Mouse (Mus musculus) intestine, embryonic 14.5 days (tissue): ENCODE results near the gene Exosc10. TPM values are rescaled to one million over a fixed set of nuclear protein-coding genes. Genes with fewer than 3 reads are reported as not detected.

Experiments
- ATAC-seq: fragments of 200-750 bp; cut with Nextera tagmentation; replicated peaks from 2 replicates; pipeline ENCODE4 v1.8.0; 2017; ENCODE audit warnings: low read depth, moderate number of reproducible peaks, moderate TSS enrichment, moderate library complexity; ENCODE audit not compliant: low FRiP score, low TSS enrichment
- DNase-seq: peaks from one replicate; pipeline ENCODE4 v3.0.0-alpha.2; 2018; ENCODE audit warnings: low spot score
- H3K27ac ChIP-seq: fragments of 300-500 bp; sonication (generic); 2 replicates; pipeline ENCODE4 v1.5.1; 2014; ENCODE audit warnings: low read depth, mild to moderate bottlenecking, control low read depth
- H3K27me3 ChIP-seq: fragments of 300-500 bp; sonication (generic); replicated peaks from 2 replicates; pipeline ENCODE4 v1.6.1; 2014; ENCODE audit warnings: low read length, control low read depth; ENCODE audit not compliant: control insufficient read depth, insufficient read depth
- H3K36me3 ChIP-seq: fragments of 300-500 bp; sonication (generic); 2 replicates; pipeline ENCODE4 v1.6.1; 2014; ENCODE audit warnings: low read length, control low read depth; ENCODE audit not compliant: control insufficient read depth, insufficient read depth
- H3K4me1 ChIP-seq: fragments of 300-500 bp; sonication (generic); replicated peaks from 2 replicates; pipeline ENCODE4 v1.6.1; 2014; ENCODE audit warnings: low read length, control low read depth, mixed read lengths; ENCODE audit not compliant: control insufficient read depth, insufficient read depth
- H3K4me2 ChIP-seq: fragments of 300-500 bp; sonication (generic); 2 replicates; pipeline ENCODE4 v1.6.1; 2014; ENCODE audit warnings: low read length
- H3K4me3 ChIP-seq: fragments of 300-500 bp; sonication (generic); 2 replicates; pipeline ENCODE4 v1.5.1; 2014; ENCODE audit warnings: low read depth, low read length, control low read depth, mixed read lengths
- H3K9ac ChIP-seq: fragments of 300-500 bp; sonication (generic); 2 replicates; pipeline ENCODE4 v1.6.1; 2014; ENCODE audit warnings: mild to moderate bottlenecking, low read length
- H3K9me3 ChIP-seq: fragments of 300-500 bp; sonication (generic); 2 replicates; pipeline ENCODE4 v1.6.1; 2016; ENCODE audit warnings: low read length, control low read depth; ENCODE audit not compliant: control insufficient read depth
- WGBS: fragments of 180-500 bp; shearing (Covaris S2); extraction: QIAGEN DNeasy Blood & Tissue Kit; methylation state at CpG from one replicate; pipeline ENCODE4 v1.1.7; 2014; 5-methylcytosine and 5-hydroxymethylcytosine counted together
- polyA plus RNA-seq: library from polyadenylated mRNA; unstranded; fragments of >200 nt; fragmentation: Nextera tagmentation; extraction: Ambion mirVana; gene quantifications from 2 replicates; pipeline ENCODE4 v1.2.1, GENCODE M21; 2014

Gene Exosc10
- polyA plus RNA-seq, 1 experiment from 2014 or later: 89.2 TPM

DNA sequence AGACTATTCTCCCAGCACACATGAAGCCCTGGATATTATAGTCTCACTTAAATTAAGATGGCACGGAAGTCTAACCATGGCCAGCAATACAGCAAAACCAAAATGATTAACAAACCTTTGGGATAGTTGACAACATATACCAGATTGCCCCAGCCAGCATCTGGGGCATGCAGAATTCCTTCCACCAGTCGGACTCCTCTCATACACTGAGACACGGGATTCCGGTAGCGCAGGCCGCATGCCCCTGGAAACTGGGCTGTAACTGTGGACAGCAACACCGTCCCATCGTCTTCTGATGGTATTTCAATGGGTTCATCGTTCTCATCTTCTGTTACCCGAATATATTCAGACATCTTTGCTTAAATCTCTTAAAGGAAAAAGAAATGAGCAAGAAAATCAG lies 66.8 kb downstream of the Exosc10 start:
- Histone ChIP-seq H3K27ac (no peak overlapping the region), H3K4me3 (peak overlapping the region; percentile 67), H3K36me3 (peaks cover 53% of the 10 kb centered on the region), H3K9me3 (no peaks in the 10 kb centered on the region), H3K27me3 (no peaks in the 10 kb centered on the region), H3K9ac (peak overlapping the region; percentile 16; the same call in 1 of the 2 replicates), H3K4me2 (peak overlapping the region; percentile 82), H3K4me1 (peaks cover 13% of the 10 kb centered on the region)
- ATAC-seq: no peak
- peak; percentile 51 for DNase-seq
- WGBS: 85% methylated on average over 10 of the region's 10 CpGs

- ATAC-seq (peak; percentile 54), DNase-seq (no peak)
- H3K9me3 ChIP-seq: no peaks in the 10 kb centered on the region
- H3K4me2 ChIP-seq: peak overlapping the region; percentile 82
- H3K4me1 ChIP-seq: peaks cover 13% of the 10 kb centered on the region
- peak overlapping the region; percentile 67 for H3K4me3 ChIP-seq
- WGBS: under 1% methylated on average over 57 of the region's 57 CpGs
- peak overlapping the region; percentile 92 for H3K9ac ChIP-seq
- H3K36me3 ChIP-seq: peaks cover 43% of the 10 kb centered on the region
- no peaks in the 10 kb centered on the region for H3K27me3 ChIP-seq
- peak overlapping the region; percentile 88 for H3K27ac ChIP-seq
These were observed 67.8 kb downstream of the Exosc10 start for GRCm38 (mm10) chr4:148625756-148626622.

GRCm38 (mm10) chr4:148626623-148627185 lies 68.5 kb downstream of the Exosc10 start, which contains the start of gene Tardbp:
Gene Tardbp (minus strand): TSS chr4:148627019.
- Histone ChIP-seq H3K9me3 (no peaks in the 10 kb centered on the region), H3K36me3 (peaks cover 36% of the 10 kb centered on the region), H3K27me3 (no peaks in the 10 kb centered on the region), H3K4me2 (peak within 1 kb of the TSS; percentile 82), H3K27ac (peak within 1 kb of the TSS; percentile 88), H3K4me3 (peak within 1 kb of the TSS; percentile 67), H3K4me1 (peaks cover 13% of the 10 kb centered on the region), H3K9ac (peak within 1 kb of the TSS; percentile 92)
- DNase-seq: peak; percentile 99
- under 1% methylated on average over 51 of the region's 51 CpGs for WGBS
- ATAC-seq: peak; percentile 96

- peaks cover 13% of the 10 kb centered on the region for H3K4me1 ChIP-seq
- no peak overlapping the region for H3K27ac ChIP-seq
- H3K36me3 ChIP-seq: peaks cover 30% of the 10 kb centered on the region
- peak overlapping the region; percentile 92; the same call in 1 of the 2 replicates for H3K9ac ChIP-seq
- no peaks in the 10 kb centered on the region for H3K9me3 ChIP-seq
- ATAC-seq (peak; percentile 13), DNase-seq (no peak)
- H3K4me2 ChIP-seq: peak overlapping the region; percentile 53
- peak overlapping the region; percentile 67 for H3K4me3 ChIP-seq
- WGBS: 64% methylated on average over 3 of the region's 3 CpGs
- H3K27me3 ChIP-seq: no peaks in the 10 kb centered on the region
These were observed 69.0 kb downstream of the Exosc10 start for GRCm38 (mm10) chr4:148627246-148627645.

Other genes with a start within 250 kb of the Exosc10 start
- 17.1 and 18.8 TPM in 2 replicates for gene Ubiad1, start 113.7 kb upstream of the Exosc10 start, polyA plus RNA-seq
- gene Mtor, start 109.8 kb upstream of the Exosc10 start, polyA plus RNA-seq: 19.1 and 20.8 TPM in 2 replicates
- gene Angptl7, start 58.0 kb upstream of the Exosc10 start, polyA plus RNA-seq: 0.28 and 0.35 TPM in 2 replicates
- gene Srm, start 33.1 kb downstream of the Exosc10 start, polyA plus RNA-seq: 249 and 260 TPM in 2 replicates
- 0.22 and 0.28 TPM in 2 replicates for gene Masp2, start 44.1 kb downstream of the Exosc10 start, polyA plus RNA-seq
- 137 and 153 TPM in 2 replicates for gene Tardbp, start 68.6 kb downstream of the Exosc10 start, polyA plus RNA-seq
- not detected in 2 replicates for gene Gm572, start 84.9 kb downstream of the Exosc10 start, polyA plus RNA-seq
- gene Casz1, start 246.0 kb downstream of the Exosc10 start, polyA plus RNA-seq: 6.6 and 7.8 TPM in 2 replicates